Mouse (Mus musculus) spleen, postnatal 4 days (tissue): ENCODE results near the gene Unc13b.
"Not testable (repeated sequence)": the region's sequence is repeated elsewhere in the genome, so short reads cannot be mapped to it uniquely, and the experiment has no call there.

Experiments
- DNase-seq, 2 experiments: peaks; one replicate each; pipeline ENCODE4 v3.0.0; 2022; ENCODE audit warnings: low spot score in 2 of 2

Unc13b gene

DNA sequence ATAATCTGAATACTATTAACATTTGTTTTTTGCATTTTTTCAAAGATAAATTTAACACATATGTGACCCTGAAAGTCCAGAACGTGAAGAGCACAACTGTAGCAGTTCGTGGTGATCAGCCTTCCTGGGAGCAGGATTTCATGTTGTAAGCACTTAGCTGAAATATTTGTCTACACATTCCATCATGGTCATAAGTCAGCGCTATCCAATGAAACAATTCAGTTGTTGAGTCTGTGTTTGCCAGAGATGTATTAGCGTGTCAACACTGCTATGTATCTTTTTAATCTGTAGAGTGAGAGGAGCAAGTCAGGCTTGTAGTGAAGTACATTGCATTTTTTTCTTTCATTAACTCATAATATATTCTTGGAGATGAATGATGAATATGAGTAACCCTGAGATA is 32.4 kb downstream of the Unc13b start:
- DNase-seq: no peak

- DNase-seq: no peak
These were observed 54.7 kb downstream of the Unc13b start for GRCm38 (mm10) chr4:43113491-43113890.

DNA sequence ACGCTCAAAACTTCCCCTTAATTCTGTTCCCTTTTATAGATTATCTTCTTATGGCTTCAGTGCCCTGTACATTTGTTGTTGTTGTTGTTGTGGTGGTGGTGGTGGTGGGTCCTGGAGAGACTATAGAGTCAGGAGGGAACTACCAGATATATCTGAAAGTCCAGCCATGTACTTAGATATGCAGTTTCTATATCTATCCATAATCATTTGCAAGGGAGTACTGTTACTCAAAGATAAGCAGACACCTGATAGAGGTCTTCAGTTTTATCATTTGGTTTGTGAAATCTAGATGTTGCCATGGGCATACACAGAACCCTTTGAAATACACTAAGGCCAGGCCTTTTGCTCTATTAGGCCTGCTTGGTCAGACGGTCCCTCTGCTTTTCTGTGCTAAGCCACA is 55.8 kb downstream of the Unc13b start:
- DNase-seq: no peak

DNA sequence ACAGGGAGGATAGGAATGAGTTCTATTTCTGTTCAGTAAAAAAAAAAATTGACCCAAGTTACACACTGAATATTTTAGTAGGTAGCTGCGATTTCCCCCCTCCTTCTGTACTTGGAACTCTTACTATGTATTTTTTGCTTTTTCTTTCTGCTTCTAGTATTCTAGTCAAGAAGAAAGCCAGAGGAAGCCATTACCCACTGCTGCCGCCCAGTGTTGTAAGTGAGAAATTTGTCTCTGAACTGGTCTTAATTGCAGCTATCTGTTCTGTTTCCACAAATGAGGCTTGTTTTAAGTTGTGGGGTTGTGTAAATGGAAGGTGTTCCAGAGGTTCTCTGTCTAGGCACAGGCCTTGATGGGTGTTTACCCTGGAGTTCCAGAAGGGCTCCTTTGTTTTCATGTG is 56.2 kb downstream of the Unc13b start:
- DNase-seq: peak in 1 of 2 experiments; percentile 14

DNA sequence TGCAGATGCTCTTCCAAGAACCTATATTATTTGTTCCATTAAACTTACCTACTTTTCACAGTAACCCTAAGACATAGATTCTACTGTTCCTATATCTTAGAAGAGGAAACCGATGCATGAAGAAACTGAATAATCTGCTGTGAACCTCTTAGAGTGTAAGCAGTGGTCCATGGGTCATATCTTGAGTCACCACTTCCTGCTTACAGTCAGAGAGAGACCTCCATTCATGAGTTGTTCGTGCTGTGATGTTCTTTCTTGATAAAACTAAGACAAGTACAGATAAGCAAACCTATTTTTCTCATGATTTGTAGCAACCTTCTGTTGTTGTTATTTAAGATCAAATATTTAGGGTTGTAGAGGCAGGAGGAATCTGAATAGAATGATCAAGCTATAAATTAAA is 57.5 kb downstream of the Unc13b start:
- DNase-seq: no peak

DNA sequence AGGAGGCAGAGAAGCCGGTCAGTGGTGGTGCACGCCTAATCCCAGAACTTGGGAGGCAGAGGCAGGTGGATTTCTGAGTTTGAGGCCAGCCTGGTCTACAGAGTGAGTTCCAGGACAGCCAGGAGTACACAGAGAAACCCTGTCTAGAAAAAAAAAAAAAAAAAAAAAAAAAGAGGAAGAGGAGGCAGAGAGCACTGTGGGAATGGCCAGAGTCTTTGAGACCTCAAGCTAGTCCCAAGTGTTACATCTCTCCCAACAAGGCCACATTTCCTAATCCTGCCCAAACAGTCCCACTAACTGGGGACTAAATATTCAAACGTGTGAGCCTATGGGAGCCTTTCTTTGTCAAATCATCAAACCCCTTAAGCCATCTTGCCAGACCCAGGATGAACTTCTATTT is 71.0 kb downstream of the Unc13b start:
- no peak for DNase-seq

DNA sequence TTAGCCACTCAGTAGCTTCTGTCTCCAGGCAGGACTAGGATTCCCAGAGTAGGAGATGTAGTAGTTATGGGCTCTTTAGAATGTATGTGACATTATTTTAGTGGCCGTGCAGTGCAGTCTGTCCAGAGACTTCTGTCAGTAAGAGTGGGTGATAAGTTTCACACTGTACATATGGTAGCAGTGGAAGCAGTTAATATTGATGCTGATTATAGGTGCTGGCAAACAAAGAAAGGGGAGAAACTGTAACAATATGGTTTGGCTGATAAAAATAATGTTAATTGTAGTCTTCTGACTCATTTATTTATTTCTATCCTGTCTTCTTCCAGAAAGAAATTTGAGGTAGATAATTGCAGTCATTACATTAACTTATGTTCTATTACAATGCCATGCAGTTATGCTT is 83.9 kb downstream of the Unc13b start:
- no peak for DNase-seq

GRCm38 (mm10) chr4:43152413-43152812 is 93.7 kb downstream of the Unc13b start:
- DNase-seq: not testable (repeated sequence)

GRCm38 (mm10) chr4:43160045-43160444 is 101.3 kb downstream of the Unc13b start:
- no peak for DNase-seq

GRCm38 (mm10) chr4:43161124-43161657 is 102.4 kb downstream of the Unc13b start:
- no peak for DNase-seq

DNA sequence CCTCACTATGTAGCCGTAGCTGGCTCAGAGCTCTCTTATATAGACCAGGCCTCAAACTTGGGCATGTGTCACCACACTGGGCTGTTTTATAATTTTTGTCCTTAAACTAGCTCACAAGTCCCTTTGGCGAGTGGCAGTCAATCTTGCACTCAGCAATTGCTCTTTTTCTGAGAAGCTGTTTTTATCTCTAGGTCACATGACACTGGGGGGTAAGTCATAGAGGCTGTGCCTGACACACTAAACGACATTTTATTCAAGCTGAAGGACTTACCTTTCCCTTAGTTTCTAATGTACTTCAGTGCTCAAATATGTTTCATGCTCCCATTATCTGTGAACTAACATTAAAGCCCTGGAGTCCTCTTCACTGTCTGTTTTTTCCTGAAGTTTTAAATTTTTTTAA is 104.5 kb downstream of the Unc13b start:
- no peak for DNase-seq

- no peak for DNase-seq
These were observed 106.8 kb downstream of the Unc13b start for GRCm38 (mm10) chr4:43165403-43166005.

- DNase-seq: no peak
These were observed 111.3 kb downstream of the Unc13b start for GRCm38 (mm10) chr4:43170028-43170427.

- no peak for DNase-seq
These were observed 118.4 kb downstream of the Unc13b start for GRCm38 (mm10) chr4:43177126-43177525.

DNA sequence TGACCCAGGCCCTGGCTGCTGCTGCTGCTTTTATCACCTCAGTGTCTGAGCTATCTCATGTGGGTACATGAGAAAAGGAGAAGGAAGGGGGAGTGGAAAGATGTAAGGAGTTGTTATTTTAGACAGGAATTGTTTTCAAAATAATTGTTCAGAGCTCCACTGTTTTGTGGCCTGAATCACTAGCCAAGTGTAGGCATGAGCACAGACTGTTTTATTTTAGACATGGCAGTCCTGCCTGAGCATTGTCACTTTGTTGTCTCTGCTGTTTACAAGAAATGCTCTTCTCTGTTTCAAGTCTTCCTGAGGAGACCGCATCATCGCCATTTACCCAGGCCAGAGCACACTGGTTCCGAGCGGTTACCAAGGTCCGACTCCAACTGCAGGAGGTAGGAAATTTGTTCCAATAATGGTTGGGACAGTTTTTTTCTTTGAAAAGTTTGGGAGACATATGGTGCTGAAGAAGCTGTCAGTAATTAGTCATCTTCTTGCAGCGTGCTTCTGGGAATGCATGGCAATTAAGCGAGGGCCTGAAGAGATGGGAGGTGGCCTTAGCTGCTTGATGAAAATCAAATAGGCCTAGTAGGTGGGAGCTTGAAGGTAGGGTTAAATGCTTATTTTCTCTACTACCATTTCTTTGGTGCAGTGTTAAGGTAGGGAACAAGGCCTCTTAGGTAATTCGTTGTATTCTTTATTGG is 123.9 kb downstream of the Unc13b start:
- DNase-seq: no peak

- no peak for DNase-seq
These were observed 128.7 kb downstream of the Unc13b start for GRCm38 (mm10) chr4:43187439-43187838.

DNA sequence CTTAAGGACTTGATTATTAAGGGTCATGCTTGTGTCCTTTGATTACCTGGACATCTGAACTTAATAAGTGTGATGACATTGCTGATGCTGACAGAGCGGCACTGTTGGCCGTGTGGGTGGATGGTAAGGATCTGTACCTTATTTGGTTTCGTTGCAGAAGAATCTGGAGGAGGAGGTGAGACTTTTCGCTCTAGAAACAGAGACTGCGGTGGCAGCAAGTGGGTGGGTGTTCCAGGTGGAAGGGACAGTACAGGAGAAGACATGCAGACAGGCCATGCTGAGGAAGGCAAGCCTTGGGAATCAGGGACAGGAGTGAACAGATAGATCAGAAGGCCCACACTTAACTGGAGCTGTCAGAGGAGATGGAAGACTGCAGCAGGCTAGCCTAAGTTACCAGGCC is 130.6 kb downstream of the Unc13b start:
- DNase-seq: no peak

DNA sequence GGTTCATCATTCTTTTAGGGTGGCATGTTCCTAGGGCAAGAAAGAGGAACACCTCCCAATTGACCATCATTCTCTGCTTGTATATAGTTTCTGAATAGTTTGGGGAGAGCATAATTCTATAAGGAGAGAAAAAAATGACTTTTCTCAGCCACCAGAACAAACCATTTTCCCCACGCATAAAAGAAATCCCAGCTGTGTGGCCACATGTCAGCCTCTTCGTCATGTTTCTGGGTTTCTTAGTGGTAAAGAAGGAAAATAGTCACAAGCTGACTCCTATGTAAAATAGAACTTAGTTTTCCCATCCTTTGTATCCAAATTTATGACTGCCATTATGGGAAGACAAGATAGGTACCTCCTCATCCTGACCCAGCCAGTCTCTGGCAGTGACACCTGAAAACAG is 146.2 kb downstream of the Unc13b start:
- DNase-seq: no peak

GRCm38 (mm10) chr4:43205571-43205970 is 146.8 kb downstream of the Unc13b start:
- DNase-seq: no peak

- no peak for DNase-seq
These were observed 148.2 kb downstream of the Unc13b start for GRCm38 (mm10) chr4:43206989-43207388.

DNA sequence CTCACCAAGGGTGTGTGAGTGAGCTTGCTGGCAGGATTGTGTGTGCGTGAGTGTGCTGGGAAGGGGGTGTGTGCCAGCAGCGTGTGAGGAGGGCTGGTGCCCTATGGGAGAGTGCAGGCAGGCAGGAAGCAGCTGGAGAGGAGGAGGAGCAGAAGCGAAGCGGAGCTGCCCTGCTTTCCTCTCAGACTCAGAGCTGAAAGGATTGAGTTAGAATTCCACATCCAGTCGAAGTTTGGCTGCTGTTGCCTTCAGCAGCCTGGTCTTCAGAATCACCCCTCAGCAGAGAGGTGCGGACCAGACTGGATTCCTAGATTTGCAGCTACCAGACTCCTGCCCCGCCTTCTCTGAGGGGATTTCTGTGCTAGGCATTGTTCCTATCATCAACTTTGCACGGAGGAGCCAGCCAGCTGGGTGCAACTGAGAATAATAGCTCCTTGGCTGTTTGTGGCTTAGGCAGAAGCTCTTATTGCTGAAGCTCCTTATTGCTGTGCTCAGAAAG is 150.4 kb downstream of the Unc13b start:
- DNase-seq: no peak

GRCm38 (mm10) chr4:43209673-43210072 is 150.9 kb downstream of the Unc13b start:
- DNase-seq: no peak

DNA sequence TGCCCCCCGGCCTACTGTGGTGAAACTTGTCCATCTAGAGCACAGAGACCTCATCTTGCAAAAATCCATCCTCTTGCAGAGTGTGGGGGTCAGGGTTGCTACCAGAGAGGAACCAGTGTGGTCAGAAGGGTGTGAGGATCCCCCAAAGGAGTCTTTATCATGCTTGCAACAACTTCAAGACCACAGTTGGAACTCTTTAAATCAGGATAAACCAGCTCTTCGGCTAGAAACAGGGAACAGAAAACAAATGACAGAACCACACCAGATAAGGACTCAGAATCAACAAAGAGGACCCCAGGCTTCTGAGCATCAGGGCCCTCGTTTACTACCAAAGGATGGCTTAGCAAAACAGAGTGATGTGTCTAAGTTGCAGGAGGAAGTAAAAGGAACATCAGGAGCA is 157.7 kb downstream of the Unc13b start:
- no peak for DNase-seq
